In genomic region chr4:93746326-93746725, GRCm38 (mm10) we compare ENCODE assay signal across 23 mouse cellular contexts.
DNase-seq lines count a peak whose midpoint lies in the region; ATAC-seq and TF ChIP-seq lines count a peak whose summit lies in the region.
"Had no signal": no experiment of that assay in that cellular context is flagged by ENCODE, and none has a peak within 500 bp of the region (broad histone marks: within the 10 kb centered on the region; RNA-seq: fewer than 3 reads in every experiment).

No protein-coding gene starts in this region.

- no peak overlapping the region for H3K4me2 ChIP-seq in kidney, embryonic 15.5 days
- H3K4me2 ChIP-seq: embryonic facial prominence, embryonic 13.5 days; forebrain, embryonic 12.5 days; heart, embryonic 15.5 days; hindbrain, embryonic 14.5 days; intestine, embryonic 15.5 days; liver, embryonic 13.5 days; midbrain, embryonic 11.5 days had no signal

- no peak overlapping the region for H3K9ac ChIP-seq in kidney, embryonic 15.5 days
- H3K9ac ChIP-seq: embryonic facial prominence, embryonic 13.5 days; forebrain, embryonic 12.5 days; heart, embryonic 15.5 days; hindbrain, embryonic 14.5 days; intestine, embryonic 15.5 days; liver, embryonic 13.5 days had no signal

- peak; percentile 20 for DNase-seq in kidney, adult 2 months
- peak; percentile 50 for DNase-seq in MN1 (ENCODE audit: low spot score)
- DNase-seq in NIH3T3 (ENCODE audit: low read depth) = peak; percentile 21
- DNase-seq in adrenal gland, postnatal 25 days = peak; percentile 19
- DNase-seq in heart, postnatal 36 days = no peak
- no peak for DNase-seq in thymus, postnatal 0 days (ENCODE audit: low spot score)
- DNase-seq: cerebellum, adult 11 months; cerebellum, postnatal 36 days; embryo, embryonic 11 days; gastrocnemius, postnatal 36 days; heart, postnatal 4 days; kidney, postnatal 36 days; liver, embryonic 13.5 days; lung, adult 2 months; lung, postnatal 14 days had no signal

- H3K4me1 ChIP-seq in kidney, adult 2 months (ENCODE audit: control insufficient read depth, insufficient read depth, low read length) = no peaks in the 10 kb centered on the region
- H3K4me1 ChIP-seq in kidney, embryonic 15.5 days = no peaks in the 10 kb centered on the region
- H3K4me1 ChIP-seq: embryonic facial prominence, embryonic 13.5 days; forebrain, embryonic 12.5 days; heart, embryonic 15.5 days; intestine, embryonic 15.5 days; liver, embryonic 13.5 days had no signal

- H3K36me3 ChIP-seq in kidney, adult 2 months (ENCODE audit: control insufficient read depth, insufficient read depth, low read length) = no peaks in the 10 kb centered on the region
- no peaks in the 10 kb centered on the region for H3K36me3 ChIP-seq in kidney, embryonic 15.5 days
- H3K36me3 ChIP-seq: embryonic facial prominence, embryonic 13.5 days; forebrain, embryonic 12.5 days; heart, embryonic 15.5 days; intestine, embryonic 15.5 days; liver, embryonic 13.5 days had no signal

- intact Hi-C loops in heart, postnatal 36 days (cut with DNase I) = no loop called here

- ATAC-seq in kidney, embryonic 15.5 days (replicated peaks; ENCODE audit: low FRiP score) = no peak
- ATAC-seq: intestine, embryonic 15.5 days had no signal

- no peak overlapping the region for H3K27ac ChIP-seq in kidney, adult 2 months (ENCODE audit: insufficient read depth, low read depth, low read length)
- no peak overlapping the region for H3K27ac ChIP-seq in kidney, embryonic 15.5 days
- H3K27ac ChIP-seq: embryonic facial prominence, embryonic 13.5 days; forebrain, embryonic 12.5 days; heart, embryonic 15.5 days; hindbrain, embryonic 14.5 days; intestine, embryonic 15.5 days; liver, embryonic 13.5 days had no signal

- H3K4me3 ChIP-seq in kidney, adult 2 months (ENCODE audit: insufficient read depth, low read depth, low read length) = no peak overlapping the region
- no peak overlapping the region for H3K4me3 ChIP-seq in kidney, embryonic 15.5 days (replicated peaks)
- H3K4me3 ChIP-seq: embryonic facial prominence, embryonic 13.5 days; erythroblast, embryonic 14.5 days; forebrain, embryonic 12.5 days; heart, embryonic 15.5 days; intestine, embryonic 15.5 days; liver, embryonic 13.5 days had no signal

- no peak for TF ChIP-seq POLR2A in kidney, adult 2 months (IDR thresholded peaks at IDR 0.05; ENCODE audit: low read depth, low read length)

- WGBS in kidney, adult 2 months = 14% methylated on average over 2 of the region's 2 CpGs
- 26% methylated on average over 2 of the region's 2 CpGs for WGBS in kidney, embryonic 15.5 days

- H3K9me3 ChIP-seq in kidney, embryonic 15.5 days (replicated peaks) = no peaks in the 10 kb centered on the region
- H3K9me3 ChIP-seq: embryonic facial prominence, embryonic 13.5 days; forebrain, embryonic 12.5 days; heart, embryonic 15.5 days; intestine, embryonic 15.5 days; liver, embryonic 13.5 days had no signal

- H3K27me3 ChIP-seq in kidney, adult 2 months (replicated peaks; ENCODE audit: control insufficient read depth, insufficient read depth, low read length) = no peaks in the 10 kb centered on the region
- no peaks in the 10 kb centered on the region for H3K27me3 ChIP-seq in kidney, embryonic 15.5 days
- H3K27me3 ChIP-seq: embryonic facial prominence, embryonic 13.5 days; forebrain, embryonic 12.5 days; heart, embryonic 15.5 days; intestine, embryonic 15.5 days; liver, embryonic 13.5 days had no signal

- TF ChIP-seq CTCF in kidney, adult 2 months (conservative IDR thresholded peaks at IDR 0.05; ENCODE audit: insufficient read depth, insufficient read length, low read depth, low read length) = no peak

Comparison
In these comparisons a context has a peak if more than half of its experiments do, and no peak if none do; other contexts are left out.
1. DNase-seq: peak in kidney, adult 2 months (single experiment), MN1 (single experiment), NIH3T3 (single experiment) and adrenal gland, postnatal 25 days (single experiment); none in heart, postnatal 36 days (0 of 2) and thymus, postnatal 0 days (single experiment).